Mouse (Mus musculus): ENCODE measurements around the gene Amer1. TPM values are rescaled to one million over a fixed set of nuclear protein-coding genes. Genes with fewer than 3 reads are reported as not detected.
A peak's percentile ranks its signal among the peaks of the same experiment; 100 is the strongest.

Gene Amer1
- 2.6 and 4.1 TPM in 2 replicates for polyA plus RNA-seq (2012; rRNA removed)

DNA sequence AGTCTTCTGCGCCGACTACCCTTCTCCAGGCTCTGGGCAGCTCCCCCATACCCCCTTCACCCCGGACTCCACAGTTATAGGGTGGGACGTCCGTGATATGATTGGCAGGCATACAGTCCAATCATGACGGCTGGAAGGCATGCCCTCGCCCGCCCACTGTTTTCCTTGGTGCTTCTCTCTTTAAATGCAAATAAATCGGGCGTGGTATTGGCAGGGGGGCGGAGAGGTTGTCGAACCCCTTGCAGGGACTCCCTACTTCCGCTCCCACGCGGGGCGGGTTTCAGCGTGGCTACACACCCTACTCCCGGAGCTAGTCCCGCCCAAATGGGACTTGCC lies at the start of gene Amer1:
Amer1 (minus strand) TSS at position 97 of the 336 bp plus-strand sequence.
- 26% methylated on average over 19 of the region's 19 CpGs for WGBS
- TF ChIP-seq POLR2A (IDR thresholded peaks at IDR 0.05; ENCODE audit: borderline replicate concordance, extremely low read depth, low read depth, low read length) = peak; percentile 46; the same call in 1 of the 2 replicates
- no peak for TF ChIP-seq CTCF (IDR thresholded peaks at IDR 0.05; ENCODE audit: insufficient read depth, low read length)
- Histone ChIP-seq H3K4me3 (replicated peaks; ENCODE audit: extremely low read depth, low read depth, low read length) (peak within 1 kb of the TSS; percentile 92), H3K4me1 (ENCODE audit: control insufficient read depth, insufficient read depth, low read length) (peaks cover 7% of the 10 kb centered on the region)
- peak; percentile 84 for DNase-seq

DNA sequence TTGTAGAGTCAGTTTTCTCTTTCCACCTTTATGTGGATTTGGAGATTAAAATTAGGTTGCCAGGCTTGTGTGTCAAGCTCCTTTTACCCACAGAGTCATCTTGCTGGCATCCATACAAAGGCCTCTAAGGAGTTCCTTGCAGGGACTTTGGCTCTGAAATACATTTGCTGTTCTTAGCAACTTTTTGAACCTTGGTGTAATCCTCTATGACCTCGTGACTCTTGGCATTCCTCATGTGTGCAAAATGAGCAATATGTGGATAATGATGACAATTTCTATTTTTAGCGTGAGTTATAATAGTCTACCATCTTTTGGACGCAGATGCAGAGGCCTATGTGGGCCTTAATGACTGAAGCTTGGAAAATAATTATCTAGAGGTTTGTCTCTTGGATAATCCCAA lies 12.5 kb upstream of the Amer1 start:
- no peak for DNase-seq
- H3K4me1 ChIP-seq (ENCODE audit: control insufficient read depth, insufficient read depth, low read length) = no peaks in the 10 kb centered on the region
- 55% methylated on average over 3 of the region's 3 CpGs for WGBS
- no peak overlapping the region for H3K4me3 ChIP-seq (replicated peaks; ENCODE audit: extremely low read depth, low read depth, low read length)
- TF ChIP-seq CTCF (IDR thresholded peaks at IDR 0.05; ENCODE audit: insufficient read depth, low read length) (no peak), POLR2A (IDR thresholded peaks at IDR 0.05; ENCODE audit: borderline replicate concordance, extremely low read depth, low read depth, low read length) (no peak)

DNA sequence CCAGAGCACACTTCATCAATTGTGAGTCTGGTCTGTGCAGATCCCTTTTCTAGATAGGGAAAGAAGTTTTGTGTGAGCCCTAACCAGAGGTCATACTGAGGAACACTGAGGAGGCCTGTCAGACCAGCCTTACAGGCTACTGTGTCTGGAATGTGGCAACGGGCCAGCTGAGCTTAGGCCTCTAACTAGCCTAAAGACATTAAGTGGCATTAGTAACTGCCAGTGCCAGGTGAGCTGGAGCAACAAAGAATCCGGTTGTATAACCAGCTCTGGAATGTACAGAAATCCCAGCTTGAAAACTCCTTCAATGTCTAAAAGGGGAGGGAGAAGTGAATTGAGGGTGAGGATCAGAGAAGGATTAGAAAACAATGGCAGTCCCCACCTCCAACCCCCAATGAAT lies 1.2 kb upstream of the Amer1 start:
- DNase-seq = peak; percentile 33
- whole genome bisulfite sequencing = 57% methylated on average over 2 of the region's 2 CpGs
- Histone ChIP-seq H3K4me1 (ENCODE audit: control insufficient read depth, insufficient read depth, low read length) (peaks cover 7% of the 10 kb centered on the region), H3K4me3 (replicated peaks; ENCODE audit: extremely low read depth, low read depth, low read length) (no peak overlapping the region)
- no peak for TF ChIP-seq CTCF (IDR thresholded peaks at IDR 0.05; ENCODE audit: insufficient read depth, low read length)
- TF ChIP-seq POLR2A (IDR thresholded peaks at IDR 0.05; ENCODE audit: borderline replicate concordance, extremely low read depth, low read depth, low read length) = no peak

DNA sequence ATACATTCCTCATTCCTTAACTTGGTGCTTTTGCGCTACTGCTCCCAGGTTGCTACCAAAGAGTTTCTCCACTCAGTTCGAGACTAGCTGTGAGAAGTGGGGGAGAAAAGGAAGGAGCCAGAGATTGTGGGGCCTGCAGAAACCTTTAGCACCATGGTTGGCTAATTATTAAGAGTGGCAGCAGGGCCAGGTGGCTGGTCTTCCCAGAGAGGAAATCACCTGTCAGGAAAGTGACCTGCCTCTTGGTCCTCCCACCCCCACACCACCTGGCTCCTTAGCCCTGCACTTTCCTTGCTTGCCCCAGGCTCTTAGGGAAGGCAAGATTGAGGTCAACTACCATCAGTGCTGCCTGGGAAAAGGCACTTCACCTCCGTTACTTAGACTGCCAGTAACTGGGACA lies 469 bp upstream of the Amer1 start:
- H3K4me3 ChIP-seq (replicated peaks; ENCODE audit: extremely low read depth, low read depth, low read length) = peak overlapping the region; percentile 92
- WGBS = 38% methylated on average over 3 of the region's 3 CpGs
- H3K4me1 ChIP-seq (ENCODE audit: control insufficient read depth, insufficient read depth, low read length) = peaks cover 7% of the 10 kb centered on the region
- DNase-seq = no peak
- TF ChIP-seq POLR2A (IDR thresholded peaks at IDR 0.05; ENCODE audit: borderline replicate concordance, extremely low read depth, low read depth, low read length) = no peak
- no peak for TF ChIP-seq CTCF (IDR thresholded peaks at IDR 0.05; ENCODE audit: insufficient read depth, low read length)

DNA sequence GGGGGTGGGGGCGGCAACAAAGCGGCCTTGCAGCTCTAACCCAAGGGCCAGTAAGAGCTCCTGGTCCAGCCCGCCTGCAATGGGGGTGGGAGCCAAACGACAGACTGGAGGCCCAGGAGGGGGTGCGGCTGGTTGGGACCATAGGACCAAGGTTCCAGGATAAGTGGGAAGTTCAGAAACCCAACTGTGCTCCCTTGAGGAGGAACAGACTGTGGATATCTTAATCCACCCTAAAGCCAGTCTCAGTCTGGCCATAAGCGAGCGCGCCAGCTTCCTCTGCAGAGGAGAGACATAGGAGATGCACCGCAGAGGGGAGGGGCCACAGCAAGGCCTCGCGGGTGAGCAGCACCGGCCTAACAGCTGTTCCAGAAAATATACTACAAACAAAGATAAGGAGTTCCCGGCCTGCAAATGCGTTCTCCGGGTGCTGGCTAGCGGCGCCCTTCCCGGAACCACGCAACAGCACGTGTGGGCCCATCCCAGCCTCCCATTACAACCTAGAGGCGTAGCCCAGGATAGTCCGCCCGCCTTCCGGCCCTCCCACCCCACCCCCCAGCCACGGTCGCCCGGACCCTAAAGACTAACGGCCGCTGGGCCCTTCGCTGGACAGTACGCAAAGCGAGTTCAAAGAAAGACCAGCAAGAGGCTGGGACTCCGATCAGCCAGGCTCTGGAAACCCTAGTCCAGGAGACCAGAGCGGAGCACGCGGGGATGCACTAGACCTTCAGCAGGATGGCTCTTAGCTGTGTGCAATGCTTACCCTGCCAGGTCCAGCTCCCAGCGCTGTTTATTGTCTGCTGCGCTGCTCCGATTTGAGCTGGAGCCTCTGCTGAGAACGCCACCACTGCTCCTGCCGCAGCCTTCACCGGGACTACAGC lies 535 bp downstream of the Amer1 start:
- Histone ChIP-seq H3K4me3 (replicated peaks; ENCODE audit: extremely low read depth, low read depth, low read length) (peak overlapping the region; percentile 92), H3K4me1 (ENCODE audit: control insufficient read depth, insufficient read depth, low read length) (peaks cover 7% of the 10 kb centered on the region)
- TF ChIP-seq POLR2A (IDR thresholded peaks at IDR 0.05; ENCODE audit: borderline replicate concordance, extremely low read depth, low read depth, low read length) (no peak), CTCF (IDR thresholded peaks at IDR 0.05; ENCODE audit: insufficient read depth, low read length) (no peak)
- peak; percentile 38 for DNase-seq
- 32% methylated on average over 42 of the region's 42 CpGs for WGBS

DNA sequence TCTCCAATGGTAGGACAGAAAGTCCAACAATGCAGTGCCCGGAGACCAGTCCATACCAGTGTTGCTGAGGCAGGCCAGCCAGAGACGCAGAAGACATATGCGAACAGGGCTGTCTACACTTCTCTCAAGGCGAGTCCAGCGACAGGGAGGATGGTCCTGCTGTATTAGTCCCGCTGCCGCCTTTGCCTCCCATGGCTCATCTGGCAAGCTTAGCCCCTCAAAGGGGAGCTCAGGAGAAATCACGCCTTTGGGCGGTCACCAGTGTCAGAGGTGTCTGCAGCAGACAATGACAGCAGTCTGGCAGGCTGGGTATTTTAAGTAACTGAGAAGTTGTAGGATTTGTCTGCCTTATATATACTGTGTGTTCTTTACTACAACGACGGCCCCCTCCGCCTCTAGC lies 1.3 kb downstream of the Amer1 start:
- TF ChIP-seq POLR2A (IDR thresholded peaks at IDR 0.05; ENCODE audit: borderline replicate concordance, extremely low read depth, low read depth, low read length) (no peak), CTCF (IDR thresholded peaks at IDR 0.05; ENCODE audit: insufficient read depth, low read length) (no peak)
- H3K4me1 ChIP-seq (ENCODE audit: control insufficient read depth, insufficient read depth, low read length) = peaks cover 7% of the 10 kb centered on the region
- 42% methylated on average over 12 of the region's 12 CpGs for WGBS
- DNase-seq = no peak
- peak overlapping the region; percentile 92 for H3K4me3 ChIP-seq (replicated peaks; ENCODE audit: extremely low read depth, low read depth, low read length)

DNA sequence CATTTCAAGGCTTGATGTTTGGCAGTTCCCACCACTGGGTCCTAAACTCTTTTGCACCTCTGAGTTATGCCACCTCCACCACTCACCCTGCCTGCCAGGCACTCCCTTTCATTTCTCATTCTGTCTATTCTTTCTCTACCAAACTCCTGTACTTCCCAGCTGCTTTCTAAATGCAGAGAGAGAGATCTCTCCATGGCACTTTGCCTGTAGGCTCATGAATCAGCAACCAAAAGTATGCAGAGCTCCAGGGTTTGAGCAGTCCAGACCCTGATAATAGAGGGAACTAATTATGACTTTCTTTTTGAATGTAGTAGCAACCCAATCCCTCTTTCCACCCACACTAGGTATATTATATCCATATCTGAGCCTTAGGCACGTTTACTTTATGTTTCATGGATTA lies 2.4 kb downstream of the Amer1 start:
- DNase-seq = no peak
- no peak overlapping the region for H3K4me3 ChIP-seq (replicated peaks; ENCODE audit: extremely low read depth, low read depth, low read length)
- WGBS = 31% methylated on average over 1 of the region's 1 CpGs
- TF ChIP-seq CTCF (IDR thresholded peaks at IDR 0.05; ENCODE audit: insufficient read depth, low read length) (no peak), POLR2A (IDR thresholded peaks at IDR 0.05; ENCODE audit: borderline replicate concordance, extremely low read depth, low read depth, low read length) (no peak)
- H3K4me1 ChIP-seq (ENCODE audit: control insufficient read depth, insufficient read depth, low read length) = peaks cover 7% of the 10 kb centered on the region

DNA sequence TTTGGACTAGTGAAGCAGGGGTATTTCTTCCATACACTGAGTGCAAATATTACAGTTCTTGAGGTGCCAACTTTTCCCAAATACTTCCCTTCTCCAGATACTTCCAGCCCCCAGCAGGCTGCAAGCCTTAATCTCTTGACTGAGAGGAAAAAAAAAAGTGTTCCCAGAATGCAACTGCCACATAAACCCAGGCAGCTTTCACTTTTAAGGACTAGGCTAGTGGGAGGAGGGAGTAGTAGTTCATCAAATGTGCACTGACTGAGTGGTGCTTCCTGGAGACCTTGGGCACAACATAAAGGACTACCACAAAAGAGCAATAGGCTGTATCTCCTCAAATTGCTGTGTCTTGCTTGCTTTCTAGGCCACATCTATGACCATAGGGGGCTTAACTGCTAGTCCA lies 3.4 kb downstream of the Amer1 start:
- peaks cover 7% of the 10 kb centered on the region for H3K4me1 ChIP-seq (ENCODE audit: control insufficient read depth, insufficient read depth, low read length)
- DNase-seq = no peak
- no peak for TF ChIP-seq POLR2A (IDR thresholded peaks at IDR 0.05; ENCODE audit: borderline replicate concordance, extremely low read depth, low read depth, low read length)
- no peak for TF ChIP-seq CTCF (IDR thresholded peaks at IDR 0.05; ENCODE audit: insufficient read depth, low read length)
- no peak overlapping the region for H3K4me3 ChIP-seq (replicated peaks; ENCODE audit: extremely low read depth, low read depth, low read length)

DNA sequence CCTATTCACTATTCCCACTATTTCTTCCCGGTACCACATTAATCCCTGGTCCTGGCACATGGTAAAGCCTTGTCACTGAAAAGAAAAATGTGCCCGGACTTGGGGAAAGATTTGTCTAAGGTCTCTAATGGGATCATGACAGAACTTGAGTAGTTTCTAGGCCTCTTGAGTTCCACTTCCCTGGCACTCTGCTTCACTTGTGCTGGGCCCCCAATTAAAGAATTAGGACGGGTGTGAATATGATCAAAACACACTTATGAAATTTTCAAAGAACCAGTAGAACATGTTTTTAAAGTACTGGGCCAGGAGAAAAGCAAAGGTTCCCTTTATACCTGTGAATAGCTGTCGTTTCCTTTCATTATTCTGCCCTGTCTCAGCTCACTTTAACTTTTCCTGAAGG lies 6.2 kb downstream of the Amer1 start:
- TF ChIP-seq POLR2A (IDR thresholded peaks at IDR 0.05; ENCODE audit: borderline replicate concordance, extremely low read depth, low read depth, low read length) (no peak), CTCF (IDR thresholded peaks at IDR 0.05; ENCODE audit: insufficient read depth, low read length) (no peak)
- 63% methylated on average over 4 of the region's 4 CpGs for WGBS
- Histone ChIP-seq H3K4me3 (replicated peaks; ENCODE audit: extremely low read depth, low read depth, low read length) (no peak overlapping the region), H3K4me1 (ENCODE audit: control insufficient read depth, insufficient read depth, low read length) (peaks cover 7% of the 10 kb centered on the region)
- no peak for DNase-seq

DNA sequence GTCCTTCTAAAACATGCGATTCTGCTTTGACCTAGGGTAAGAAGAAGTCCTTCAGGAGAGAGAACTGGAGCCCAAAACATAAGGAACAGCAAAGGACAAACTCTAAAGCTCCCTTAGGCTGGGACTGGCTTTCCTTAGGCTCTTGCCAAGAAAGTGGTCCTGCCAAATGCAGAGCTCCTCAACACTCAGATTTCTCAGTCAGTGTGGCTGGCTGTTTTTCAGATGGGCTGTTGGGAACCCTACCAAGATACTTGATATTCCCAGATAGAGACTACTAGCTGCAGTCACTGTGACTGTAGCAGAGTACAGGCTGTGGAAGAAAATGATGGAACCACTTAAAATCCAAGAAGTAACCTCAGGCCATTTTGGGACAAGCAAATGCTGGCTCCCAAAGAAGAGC lies 7.4 kb downstream of the Amer1 start:
- DNase-seq = no peak
- H3K4me1 ChIP-seq (ENCODE audit: control insufficient read depth, insufficient read depth, low read length) = peaks cover 3% of the 10 kb centered on the region; the same call in 1 of the 2 replicates
- 84% methylated on average over 1 of the region's 1 CpGs for WGBS
- no peak overlapping the region for H3K4me3 ChIP-seq (replicated peaks; ENCODE audit: extremely low read depth, low read depth, low read length)
- TF ChIP-seq CTCF (IDR thresholded peaks at IDR 0.05; ENCODE audit: insufficient read depth, low read length) (no peak), POLR2A (IDR thresholded peaks at IDR 0.05; ENCODE audit: borderline replicate concordance, extremely low read depth, low read depth, low read length) (no peak)
